Mouse (Mus musculus) ES-E14 (cell line): ENCODE data around the gene Ankrd6.

Experiments
- HCFC1 ChIP-seq: IDR thresholded peaks from 2 replicates; pipeline ENCODE4 v1.6.1; 2012; ENCODE audit warnings: low read length, inconsistent platforms, borderline replicate concordance; ENCODE audit not compliant: insufficient read depth
- MAFK ChIP-seq: IDR thresholded peaks from 2 replicates; pipeline ENCODE4 v1.6.1; 2014; ENCODE audit warnings: mild to moderate bottlenecking, low read depth, low read length, inconsistent platforms; ENCODE audit not compliant: insufficient read depth
- ZC3H11A ChIP-seq: IDR thresholded peaks from 2 replicates; pipeline ENCODE4 v1.6.1; 2012; ENCODE audit warnings: low read depth, mild to moderate bottlenecking, inconsistent platforms, low read length, borderline replicate concordance

DNA sequence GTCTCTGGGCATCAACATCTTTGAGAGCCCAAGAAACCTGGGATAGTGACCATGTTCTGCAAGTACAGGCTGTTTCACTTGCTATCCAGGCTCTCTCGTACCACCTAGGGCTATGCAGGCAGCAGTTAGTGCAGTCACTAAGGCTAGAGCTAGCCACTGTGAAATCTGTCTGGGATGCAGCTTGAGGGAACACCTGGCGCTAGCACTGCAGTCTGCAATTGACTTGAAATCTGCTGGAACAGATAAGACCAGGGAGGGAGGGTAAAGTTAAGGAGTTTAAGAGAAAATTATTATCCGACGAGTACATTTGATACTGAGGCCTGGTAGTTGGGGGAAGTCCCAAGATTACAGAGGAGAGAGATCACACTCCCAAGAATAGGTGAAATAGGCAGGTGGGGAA, 170.6 kb downstream of the Ankrd6 start:
- TF ChIP-seq MAFK (no peak), ZC3H11A (no peak), HCFC1 (no peak)
